Mouse (Mus musculus): ENCODE results near the gene Tti1.

GRCm38 (mm10) chr2:158048718-158049117 is 20.5 kb upstream of the Tti1 start:
- no peak for TF ChIP-seq CTCF (IDR thresholded peaks at IDR 0.05; ENCODE audit: extremely low read depth, insufficient read depth, low read length)
- TF ChIP-seq POLR2A (IDR thresholded peaks at IDR 0.05; ENCODE audit: extremely low read depth, insufficient read depth, low read length): no peak
